Mouse (Mus musculus) neural tube, embryonic 13.5 days (tissue): ENCODE results near the gene Sspo. TPM values are rescaled to one million over a fixed set of nuclear protein-coding genes. Genes with fewer than 3 reads are reported as not detected.

Experiments used
- ATAC-seq: fragments of 200-750 bp; cut with Nextera tagmentation; 2 replicates; pipeline ENCODE4 v1.8.0; 2017; ENCODE audit warnings: low read depth, mild to moderate bottlenecking, moderate TSS enrichment, moderate library complexity
- H3K27ac ChIP-seq: fragments of 300-500 bp; sonication (generic); replicated peaks from 2 replicates; pipeline ENCODE4 v1.5.1; 2015; ENCODE audit warnings: moderate library complexity, mild to moderate bottlenecking, inconsistent platforms
- H3K27me3 ChIP-seq: fragments of 300-500 bp; sonication (generic); 2 replicates; pipeline ENCODE4 v1.6.1; 2015; ENCODE audit warnings: mild to moderate bottlenecking, inconsistent platforms
- H3K36me3 ChIP-seq: fragments of 300-500 bp; sonication (generic); 2 replicates; pipeline ENCODE4 v1.6.1; 2015; ENCODE audit warnings: mild to moderate bottlenecking, inconsistent platforms
- H3K4me1 ChIP-seq: fragments of 300-500 bp; sonication (generic); replicated peaks from 2 replicates; pipeline ENCODE4 v1.6.1; 2015; ENCODE audit warnings: inconsistent platforms
- H3K4me2 ChIP-seq: fragments of 300-500 bp; sonication (generic); 2 replicates; pipeline ENCODE4 v1.6.1; 2015; ENCODE audit warnings: inconsistent platforms, mild to moderate bottlenecking, moderate library complexity
- H3K4me3 ChIP-seq: fragments of 300-500 bp; sonication (generic); 2 replicates; pipeline ENCODE4 v1.5.1; 2015; ENCODE audit warnings: mild to moderate bottlenecking, inconsistent platforms
- H3K9ac ChIP-seq: fragments of 300-500 bp; sonication (generic); 2 replicates; pipeline ENCODE4 v1.6.1; 2015; ENCODE audit warnings: moderate library complexity, mild to moderate bottlenecking, inconsistent platforms
- H3K9me3 ChIP-seq: fragments of 300-500 bp; sonication (generic); 2 replicates; pipeline ENCODE4 v1.6.1; 2016; ENCODE audit warnings: inconsistent platforms
- WGBS: fragments of 180-500 bp; shearing (Covaris S2); methylation state at CpG from one replicate; pipeline ENCODE4 v1.1.7; 2015; 5-methylcytosine and 5-hydroxymethylcytosine counted together
- polyA plus RNA-seq: library from polyadenylated mRNA; unstranded; fragments of >200 nt; fragmentation: Nextera tagmentation; extraction: Ambion mirVana; gene quantifications from 2 replicates; pipeline ENCODE4 v1.2.1, GENCODE M21; 2015

Sspo gene
- polyA plus RNA-seq, 1 experiment from 2014 or later: 0.31 TPM

- Histone ChIP-seq H3K4me1 (peaks cover 45% of the 10 kb centered on the region), H3K9ac (peak within 1 kb of the TSS; percentile 92), H3K9me3 (no peaks in the 10 kb centered on the region), H3K4me3 (peak within 1 kb of the TSS; percentile 66), H3K27me3 (no peaks in the 10 kb centered on the region), H3K27ac (peak within 1 kb of the TSS; percentile 77), H3K4me2 (peak within 1 kb of the TSS; percentile 68), H3K36me3 (peaks cover 31% of the 10 kb centered on the region)
- WGBS: 3% methylated on average over 38 of the region's 38 CpGs
- ATAC-seq: peak; percentile 96
Observed at GRCm38 (mm10) chr6:48537105-48537954, 89.3 kb downstream of the Sspo start, which contains the start of gene Atp6v0e2. Gene Atp6v0e2 (plus strand): TSS chr6:48537615.

GRCm38 (mm10) chr6:48538841-48539737, 91.1 kb downstream of the Sspo start:
- H3K4me1 ChIP-seq: peaks cover 45% of the 10 kb centered on the region
- peak overlapping the region; percentile 68 for H3K4me2 ChIP-seq
- H3K9ac ChIP-seq: peak overlapping the region; percentile 92
- H3K4me3 ChIP-seq: peak overlapping the region; percentile 66
- WGBS: 74% methylated on average over 5 of the region's 5 CpGs
- no peak for ATAC-seq
- H3K36me3 ChIP-seq: peaks cover 29% of the 10 kb centered on the region
- H3K27ac ChIP-seq: 0 out of 2 replicates have a peak overlapping the region, but pooled peaks have one; percentile 5
- H3K9me3 ChIP-seq: no peaks in the 10 kb centered on the region
- no peaks in the 10 kb centered on the region for H3K27me3 ChIP-seq

GRCm38 (mm10) chr6:48539860-48540259, 91.8 kb downstream of the Sspo start:
- no peak overlapping the region for H3K4me3 ChIP-seq
- peaks cover 29% of the 10 kb centered on the region for H3K36me3 ChIP-seq
- 55% methylated on average over 5 of the region's 5 CpGs for WGBS
- no peaks in the 10 kb centered on the region for H3K9me3 ChIP-seq
- no peaks in the 10 kb centered on the region for H3K27me3 ChIP-seq
- no peak overlapping the region for H3K4me2 ChIP-seq
- peaks cover 45% of the 10 kb centered on the region for H3K4me1 ChIP-seq
- no peak overlapping the region for H3K27ac ChIP-seq
- H3K9ac ChIP-seq: no peak overlapping the region
- no peak for ATAC-seq

- no peak overlapping the region for H3K4me3 ChIP-seq
Observed at GRCm38 (mm10) chr6:48540721-48541120, 92.7 kb downstream of the Sspo start.

GRCm38 (mm10) chr6:48541560-48542450, 93.8 kb downstream of the Sspo start:
- Histone ChIP-seq H3K9me3 (no peaks in the 10 kb centered on the region), H3K4me3 (no peak overlapping the region), H3K36me3 (peaks cover 29% of the 10 kb centered on the region), H3K4me1 (peaks cover 39% of the 10 kb centered on the region), H3K27ac (no peak overlapping the region; the same call in 1 of the 2 replicates), H3K27me3 (no peaks in the 10 kb centered on the region), H3K4me2 (no peak overlapping the region), H3K9ac (0 out of 2 replicates have a peak overlapping the region, but pooled peaks have one; percentile 13)
- ATAC-seq: no peak
- WGBS: 41% methylated on average over 7 of the region's 7 CpGs

More at GRCm38 (mm10) chr6:48540721-48541120, 92.7 kb downstream of the Sspo start:
- Histone ChIP-seq H3K9me3 (no peaks in the 10 kb centered on the region), H3K27me3 (no peaks in the 10 kb centered on the region), H3K9ac (no peak overlapping the region), H3K36me3 (peaks cover 29% of the 10 kb centered on the region), H3K4me1 (peaks cover 45% of the 10 kb centered on the region), H3K27ac (no peak overlapping the region), H3K4me2 (no peak overlapping the region)
- WGBS: 71% methylated on average over 3 of the region's 3 CpGs
- no peak for ATAC-seq

GRCm38 (mm10) chr6:48542631-48543030, 94.6 kb downstream of the Sspo start:
- WGBS: 89% methylated on average over 3 of the region's 3 CpGs
- ATAC-seq: no peak
- no peak overlapping the region for H3K27ac ChIP-seq
- H3K4me3 ChIP-seq: no peak overlapping the region
- H3K9me3 ChIP-seq: no peaks in the 10 kb centered on the region
- peaks cover 29% of the 10 kb centered on the region for H3K36me3 ChIP-seq
- H3K4me2 ChIP-seq: no peak overlapping the region
- H3K27me3 ChIP-seq: no peaks in the 10 kb centered on the region
- H3K9ac ChIP-seq: no peak overlapping the region
- peaks cover 35% of the 10 kb centered on the region for H3K4me1 ChIP-seq

GRCm38 (mm10) chr6:48545251-48545650, 97.2 kb downstream of the Sspo start:
- Histone ChIP-seq H3K36me3 (peaks cover 25% of the 10 kb centered on the region), H3K9ac (no peak overlapping the region), H3K4me2 (no peak overlapping the region), H3K27me3 (no peaks in the 10 kb centered on the region), H3K4me3 (no peak overlapping the region), H3K9me3 (no peaks in the 10 kb centered on the region), H3K4me1 (peaks cover 15% of the 10 kb centered on the region), H3K27ac (no peak overlapping the region)
- 86% methylated on average over 5 of the region's 5 CpGs for WGBS
- no peak for ATAC-seq

GRCm38 (mm10) chr6:48546271-48546670, 98.2 kb downstream of the Sspo start:
- no peak overlapping the region for H3K4me2 ChIP-seq
- H3K27me3 ChIP-seq: no peaks in the 10 kb centered on the region
- no peak overlapping the region for H3K27ac ChIP-seq
- peaks cover 14% of the 10 kb centered on the region for H3K36me3 ChIP-seq
- no peak overlapping the region for H3K9ac ChIP-seq
- H3K4me3 ChIP-seq: no peak overlapping the region
- no peak for ATAC-seq
- 60% methylated on average over 1 of the region's 1 CpGs for WGBS
- peaks cover 9% of the 10 kb centered on the region for H3K4me1 ChIP-seq
- no peaks in the 10 kb centered on the region for H3K9me3 ChIP-seq

- no peak overlapping the region for H3K4me2 ChIP-seq
- peaks cover 9% of the 10 kb centered on the region for H3K36me3 ChIP-seq
- WGBS: 71% methylated on average over 4 of the region's 4 CpGs
- no peaks in the 10 kb centered on the region for H3K9me3 ChIP-seq
- no peak for ATAC-seq
- H3K4me1 ChIP-seq: 0 out of 2 replicates have a peak, but pooled peaks cover 3% of the 10 kb centered on the region
- H3K9ac ChIP-seq: no peak overlapping the region
- H3K4me3 ChIP-seq: no peak overlapping the region
- H3K27me3 ChIP-seq: no peaks in the 10 kb centered on the region
- H3K27ac ChIP-seq: no peak overlapping the region
Observed at GRCm38 (mm10) chr6:48546858-48547257, 98.8 kb downstream of the Sspo start.

- Histone ChIP-seq H3K4me1 (no peaks in the 10 kb centered on the region), H3K27me3 (no peaks in the 10 kb centered on the region), H3K9me3 (no peaks in the 10 kb centered on the region), H3K36me3 (no peaks in the 10 kb centered on the region), H3K9ac (no peak overlapping the region), H3K27ac (no peak overlapping the region), H3K4me3 (no peak overlapping the region), H3K4me2 (no peak overlapping the region)
- ATAC-seq: no peak
- WGBS: 92% methylated on average over 6 of the region's 6 CpGs
Observed at GRCm38 (mm10) chr6:48548314-48548713, 100.3 kb downstream of the Sspo start.
